Comparison of ENCODE assay signal across 33 mouse cellular contexts in genomic region chr7:111520881-111521280, GRCm38 (mm10).
"Had no signal": no experiment of that assay in that cellular context is flagged by ENCODE, and none has a peak within 500 bp of the region (broad histone marks: within the 10 kb centered on the region; RNA-seq: fewer than 3 reads in every experiment).

No protein-coding gene starts in this region.

- H3K36me3 ChIP-seq: heart, embryonic 13.5 days; heart, embryonic 15.5 days; hindbrain, embryonic 10.5 days; hindbrain, embryonic 12.5 days; hindbrain, embryonic 13.5 days; hindbrain, embryonic 15.5 days; intestine, embryonic 15.5 days; kidney, embryonic 15.5 days had no signal

- H3K4me1 ChIP-seq: hindbrain, embryonic 10.5 days; hindbrain, embryonic 12.5 days; hindbrain, embryonic 13.5 days; hindbrain, embryonic 15.5 days had no signal

- ATAC-seq: hindbrain, embryonic 16.5 days; hindbrain, postnatal 0 days; inflammation-experienced regulatory T-cells, adult 6 months; intestine, embryonic 15.5 days; intestine, embryonic 16.5 days; intestine, postnatal 0 days had no signal

- H3K4me3 ChIP-seq: heart, embryonic 13.5 days; heart, embryonic 15.5 days; hindbrain, embryonic 10.5 days; hindbrain, embryonic 12.5 days; hindbrain, embryonic 13.5 days; hindbrain, embryonic 15.5 days; intestine, embryonic 15.5 days; kidney, embryonic 15.5 days; layer of hippocampus, adult 2 months; left cerebral cortex, adult 2 months had no signal

- H3K9me3 ChIP-seq: heart, embryonic 13.5 days; heart, embryonic 15.5 days; hindbrain, embryonic 10.5 days; hindbrain, embryonic 12.5 days; hindbrain, embryonic 13.5 days; hindbrain, embryonic 15.5 days; intestine, embryonic 15.5 days; kidney, embryonic 15.5 days had no signal

- H3K27ac ChIP-seq: heart, embryonic 13.5 days; heart, embryonic 15.5 days; hindbrain, embryonic 10.5 days; hindbrain, embryonic 12.5 days; hindbrain, embryonic 13.5 days; hindbrain, embryonic 14.5 days; hindbrain, embryonic 15.5 days; hindbrain, postnatal 0 days; intestine, embryonic 15.5 days; kidney, embryonic 15.5 days; kidney, postnatal 0 days; layer of hippocampus, adult 2 months; left cerebral cortex, adult 2 months had no signal

- H3K27me3 ChIP-seq: heart, embryonic 13.5 days; heart, embryonic 15.5 days; hindbrain, embryonic 12.5 days; hindbrain, embryonic 13.5 days; hindbrain, embryonic 15.5 days; intestine, embryonic 15.5 days had no signal

- DNase-seq: heart, postnatal 10 days; heart, postnatal 14 days; heart, postnatal 36 days; heart, postnatal 4 days; kidney, adult 11 months; kidney, adult 18-20 months; kidney, adult 2 months; kidney, adult 8-10 months; kidney, adult 9 months; kidney, postnatal 10 days; kidney, postnatal 25 days; kidney, postnatal 36 days; kidney, postnatal 4 days; layer of hippocampus, adult 9-11 months; layer of hippocampus, postnatal 36 days had no signal

- H3K4me2 ChIP-seq: heart, embryonic 11.5 days; heart, embryonic 13.5 days; heart, embryonic 15.5 days; hindbrain, embryonic 12.5 days; hindbrain, embryonic 13.5 days; hindbrain, embryonic 14.5 days; hindbrain, embryonic 15.5 days; intestine, embryonic 15.5 days; kidney, embryonic 15.5 days had no signal

- H3K9ac ChIP-seq: heart, embryonic 13.5 days; heart, embryonic 15.5 days; hindbrain, embryonic 12.5 days; hindbrain, embryonic 13.5 days; hindbrain, embryonic 14.5 days; hindbrain, embryonic 15.5 days; intestine, embryonic 15.5 days; kidney, embryonic 15.5 days had no signal
